26 mouse cellular contexts compared by ENCODE assay signal in the genomic region with DNA sequence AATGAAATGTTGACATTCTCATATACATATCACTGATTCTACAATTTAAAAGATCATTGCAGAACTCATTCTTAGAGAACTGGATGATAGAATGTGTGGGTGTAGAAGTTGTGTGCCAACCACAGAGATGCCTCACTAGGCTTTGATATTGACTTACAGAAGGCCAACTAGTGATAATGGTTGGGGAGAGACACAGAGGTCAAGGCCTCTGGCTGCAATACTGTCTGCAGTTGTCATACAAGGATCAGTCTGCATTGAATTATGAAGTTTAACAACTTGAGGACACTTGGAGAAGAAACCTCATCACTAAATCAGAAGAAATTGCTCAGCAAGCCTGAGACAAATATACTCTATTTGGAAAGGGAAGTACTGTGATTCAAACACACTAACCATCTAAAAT.
A peak's percentile ranks its signal among the peaks of the same experiment; 100 is the strongest.
DNase-seq lines count a peak whose midpoint lies in the region; ATAC-seq lines count a peak whose summit lies in the region.
"Had no signal": no experiment of that assay in that cellular context is flagged by ENCODE, and none has a peak within 500 bp of the region (broad histone marks: within the 10 kb centered on the region; RNA-seq: fewer than 3 reads in every experiment).

No protein-coding gene starts in this region.

- no peak for ATAC-seq in kidney, embryonic 16.5 days (ENCODE audit: low FRiP score, low TSS enrichment)
- ATAC-seq: activated CD4-positive, CD25-positive, alpha-beta regulatory T cell, adult 4 months; forebrain, embryonic 15.5 days; hindbrain, postnatal 0 days; inflammation-experienced regulatory T-cells, adult 6 months; intestine, embryonic 16.5 days had no signal

- DNase-seq in adrenal gland, adult (ENCODE audit: inconsistent age in 2 of 2, low spot score in 1 of 2): peak; percentile 14 to 77
- DNase-seq in adrenal gland, postnatal 25 days: no peak
- no peak for DNase-seq in kidney, postnatal 10 days
- peak; percentile 28 for DNase-seq in adrenal gland, postnatal 14 days
- no peak for DNase-seq in cerebellum, adult 18-20 months
- DNase-seq: cerebellum, adult 11 months; cerebellum, adult 8-10 months; cerebellum, postnatal 10 days; cerebellum, postnatal 36 days; embryo, embryonic 11 days; gastrocnemius, postnatal 25 days; heart, adult 18-20 months; heart, postnatal 14 days; heart, postnatal 4 days had no signal

- no peaks in the 10 kb centered on the region for H3K9me3 ChIP-seq in kidney, embryonic 16.5 days (ENCODE audit: low read length)
- H3K9me3 ChIP-seq: embryonic facial prominence, embryonic 10.5 days; embryonic facial prominence, embryonic 13.5 days; forebrain, embryonic 12.5 days; forebrain, embryonic 15.5 days; heart, embryonic 13.5 days had no signal

- no peaks in the 10 kb centered on the region for H3K36me3 ChIP-seq in kidney, embryonic 16.5 days (ENCODE audit: insufficient read depth, low read length)
- H3K36me3 ChIP-seq: embryonic facial prominence, embryonic 10.5 days; embryonic facial prominence, embryonic 13.5 days; forebrain, embryonic 12.5 days; forebrain, embryonic 15.5 days; heart, embryonic 13.5 days had no signal

- no peaks in the 10 kb centered on the region for H3K4me1 ChIP-seq in kidney, embryonic 16.5 days (ENCODE audit: insufficient read depth, low read length)
- H3K4me1 ChIP-seq: embryonic facial prominence, embryonic 10.5 days; forebrain, embryonic 12.5 days; forebrain, embryonic 15.5 days; heart, embryonic 13.5 days had no signal

- H3K27me3 ChIP-seq in kidney, embryonic 16.5 days (ENCODE audit: insufficient read depth, low read length): no peaks in the 10 kb centered on the region
- H3K27me3 ChIP-seq: embryonic facial prominence, embryonic 13.5 days; forebrain, embryonic 12.5 days; forebrain, embryonic 15.5 days; heart, embryonic 13.5 days had no signal

- H3K27ac ChIP-seq in kidney, embryonic 16.5 days (ENCODE audit: low read length): peak overlapping the region; percentile 38; the same call in 1 of the 2 replicates
- H3K27ac ChIP-seq: embryonic facial prominence, embryonic 10.5 days; embryonic facial prominence, embryonic 13.5 days; forebrain, embryonic 12.5 days; forebrain, embryonic 15.5 days; heart, embryonic 13.5 days; hindbrain, embryonic 14.5 days; hindbrain, postnatal 0 days had no signal

- no peak overlapping the region for H3K4me3 ChIP-seq in kidney, embryonic 16.5 days (ENCODE audit: low read length)
- H3K4me3 ChIP-seq: embryonic facial prominence, embryonic 10.5 days; embryonic facial prominence, embryonic 13.5 days; erythroblast, embryonic 14.5 days; forebrain, embryonic 12.5 days; forebrain, embryonic 15.5 days; heart, embryonic 13.5 days had no signal

- no peak overlapping the region for H3K4me2 ChIP-seq in kidney, embryonic 16.5 days (replicated peaks; ENCODE audit: low read depth, low read length)
- H3K4me2 ChIP-seq: embryonic facial prominence, embryonic 13.5 days; forebrain, embryonic 12.5 days; forebrain, embryonic 15.5 days; heart, embryonic 13.5 days; hindbrain, embryonic 14.5 days had no signal

- no peak overlapping the region for H3K9ac ChIP-seq in kidney, embryonic 16.5 days (replicated peaks; ENCODE audit: low read length)
- H3K9ac ChIP-seq: embryonic facial prominence, embryonic 13.5 days; forebrain, embryonic 12.5 days; forebrain, embryonic 15.5 days; heart, embryonic 13.5 days; hindbrain, embryonic 14.5 days had no signal

Comparison
In these comparisons a context has a peak if more than half of its experiments do, and no peak if none do; other contexts are left out.
1. DNase-seq: peak in adrenal gland, adult (2 of 2) and adrenal gland, postnatal 14 days (single experiment); none in adrenal gland, postnatal 25 days (single experiment), kidney, postnatal 10 days (single experiment) and cerebellum, adult 18-20 months (0 of 2).